Mouse (Mus musculus): ENCODE measurements around the gene Samd4b. TPM values are rescaled to one million over a fixed set of nuclear protein-coding genes. Genes with fewer than 3 reads are reported as not detected.

Samd4b gene
- polyA plus RNA-seq, 1 experiment from 2014 or later, result 25.2 TPM

DNA sequence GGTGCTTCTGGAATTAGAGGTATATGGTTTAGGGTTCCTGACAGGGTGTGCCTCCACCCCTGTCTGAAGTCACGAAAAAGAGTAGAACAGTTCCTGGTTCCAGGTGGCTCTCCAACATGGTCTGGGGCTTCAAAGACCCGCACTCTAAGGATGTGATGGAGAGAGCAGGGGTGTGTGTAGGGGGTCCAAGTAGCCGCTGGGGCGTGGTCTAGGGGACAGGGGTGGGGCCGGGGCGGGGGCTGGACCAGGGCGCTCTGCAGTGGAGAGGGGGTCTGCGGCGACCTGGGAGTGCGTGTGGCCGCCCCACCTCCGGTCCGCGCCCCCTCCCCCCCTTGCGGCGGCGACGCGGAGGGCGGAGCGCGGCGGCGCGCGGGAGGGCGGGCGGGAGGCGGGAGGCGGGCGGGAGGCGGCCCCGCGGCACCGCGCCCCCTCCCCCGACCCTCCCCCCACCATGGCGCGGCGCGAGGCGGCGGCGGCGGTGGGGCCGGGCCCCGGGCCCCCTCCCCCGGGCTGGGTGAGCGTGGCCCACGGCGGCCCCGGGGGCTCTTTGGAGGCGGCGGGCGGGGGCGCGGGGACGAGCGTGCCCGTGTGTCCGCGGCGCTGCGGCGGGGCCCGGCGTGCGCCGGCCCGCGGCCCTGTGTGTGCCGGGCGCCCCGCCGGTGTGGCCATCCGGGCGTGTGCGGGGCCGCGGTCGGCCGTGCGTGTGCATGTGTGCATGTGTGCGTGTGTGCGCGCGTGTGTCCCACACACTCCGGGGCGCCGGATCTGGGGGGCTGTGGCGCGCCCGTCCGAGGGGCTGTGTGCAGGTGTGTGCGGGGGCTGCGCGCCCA, 146.2 kb downstream of the Samd4b start, which contains the start of gene Lrfn1:
Lrfn1 (plus strand) TSS at position 450 of the 830 bp plus-strand sequence.
- under 1% methylated on average over 36 of the region's 97 CpGs for WGBS

DNA sequence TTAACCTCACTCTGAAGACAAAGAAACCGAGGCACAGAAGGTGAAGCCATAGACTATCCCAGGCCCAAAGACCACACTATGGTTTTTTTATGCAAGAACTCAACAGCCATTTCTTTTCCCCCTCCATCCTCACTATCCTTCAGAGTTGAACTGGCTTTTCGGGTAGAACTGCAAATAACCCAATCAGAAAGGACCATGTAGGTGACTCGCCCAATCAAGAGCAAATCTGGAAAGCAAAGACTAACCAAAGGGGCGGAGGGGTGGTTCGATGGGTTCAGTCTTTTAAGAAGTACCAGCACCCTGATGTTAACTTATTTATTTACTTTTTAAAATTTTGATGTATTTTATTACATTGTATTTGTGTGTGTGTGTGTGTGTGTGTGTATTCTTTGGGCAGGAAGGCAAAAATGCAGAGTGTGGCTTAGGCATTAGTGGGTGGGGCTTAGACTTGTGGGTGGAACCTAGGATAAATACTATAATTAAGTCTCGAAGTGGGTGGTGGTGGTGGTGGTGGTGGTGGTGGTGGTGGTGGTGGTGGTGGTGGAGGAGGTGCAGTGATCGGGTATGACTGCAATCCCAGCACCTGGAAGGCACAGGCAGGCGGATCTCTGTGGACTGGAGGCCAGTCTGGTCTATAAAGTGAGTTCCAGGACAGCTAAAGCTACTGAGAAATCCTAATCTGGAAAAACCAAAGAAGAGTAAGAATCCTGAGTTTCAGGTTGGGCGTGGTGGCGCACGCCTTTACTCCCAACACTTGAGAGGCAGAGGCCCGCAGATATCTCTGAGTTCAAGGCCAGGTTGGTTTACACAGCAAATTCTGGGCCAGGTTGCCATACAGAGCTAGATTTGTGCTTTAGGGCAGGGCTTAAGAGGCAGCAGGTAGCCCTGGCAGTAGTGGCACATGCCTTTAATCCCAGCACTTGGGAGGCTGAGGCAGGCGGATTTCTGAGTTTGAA, 149.8 kb downstream of the Samd4b start:
- no peak overlapping the region for H3K9ac ChIP-seq (ENCODE audit: low read length)
- H3K4me3 ChIP-seq (ENCODE audit: control insufficient read depth in 1 of 2, insufficient read depth in 1 of 2, low read depth in 1 of 2, low read length in 2 of 2), result no peak overlapping the region
- H3K27me3 ChIP-seq (ENCODE audit: control insufficient read depth, insufficient read depth, low read length), result peaks cover 3% of the 10 kb centered on the region; the same call in 1 of the 2 replicates
- 74% methylated on average over 13 of the region's 13 CpGs for WGBS
- no peak overlapping the region for H3K27ac ChIP-seq (replicated peaks in 1 of 2; ENCODE audit: control insufficient read depth in 1 of 2, insufficient read depth in 1 of 2, low read depth in 2 of 2, low read length in 2 of 2)
- peaks cover 4 to 6% of the 10 kb centered on the region in 2 experiments; a peak in 3 of 4 replicates for H3K4me1 ChIP-seq (ENCODE audit: control insufficient read depth in 2 of 2, insufficient read depth in 2 of 2, low read length in 2 of 2)
- no peak overlapping the region for H3K4me2 ChIP-seq (ENCODE audit: low read length)
- no peak for ATAC-seq (ENCODE audit: insufficient number of reproducible peaks, insufficient read depth, low FRiP score, low read depth)
- H3K9me3 ChIP-seq (ENCODE audit: control insufficient read depth, low read length), result no peaks in the 10 kb centered on the region
- no peaks in the 10 kb centered on the region for H3K36me3 ChIP-seq (ENCODE audit: control insufficient read depth, insufficient read depth, low read length)

More for the DNA sequence above, 146.2 kb downstream of the Samd4b start, which contains the start of gene Lrfn1:
- H3K9me3 ChIP-seq (ENCODE audit: control insufficient read depth, low read length), result no peaks in the 10 kb centered on the region
- peaks cover 4 to 6% of the 10 kb centered on the region in 2 experiments; a peak in 3 of 4 replicates for H3K4me1 ChIP-seq (ENCODE audit: control insufficient read depth in 2 of 2, insufficient read depth in 2 of 2, low read length in 2 of 2)
- no peaks in the 10 kb centered on the region for H3K27me3 ChIP-seq (ENCODE audit: control insufficient read depth, insufficient read depth, low read length)
- H3K36me3 ChIP-seq (ENCODE audit: control insufficient read depth, insufficient read depth, low read length), result no peaks in the 10 kb centered on the region
- H3K4me2 ChIP-seq (ENCODE audit: low read length), result peak within 1 kb of the TSS; percentile 99
- peak within 1 kb of the TSS; percentile 74 to 80 for H3K4me3 ChIP-seq (ENCODE audit: control insufficient read depth in 1 of 2, insufficient read depth in 1 of 2, low read depth in 1 of 2, low read length in 2 of 2)
- H3K9ac ChIP-seq (ENCODE audit: low read length), result peak within 1 kb of the TSS; percentile 83
- ATAC-seq (ENCODE audit: insufficient number of reproducible peaks, insufficient read depth, low FRiP score, low read depth), result peak; percentile 45; the same call in 1 of the 2 replicates
- no peak within 1 kb of the TSS for H3K27ac ChIP-seq (replicated peaks in 1 of 2; ENCODE audit: control insufficient read depth in 1 of 2, insufficient read depth in 1 of 2, low read depth in 2 of 2, low read length in 2 of 2)

DNA sequence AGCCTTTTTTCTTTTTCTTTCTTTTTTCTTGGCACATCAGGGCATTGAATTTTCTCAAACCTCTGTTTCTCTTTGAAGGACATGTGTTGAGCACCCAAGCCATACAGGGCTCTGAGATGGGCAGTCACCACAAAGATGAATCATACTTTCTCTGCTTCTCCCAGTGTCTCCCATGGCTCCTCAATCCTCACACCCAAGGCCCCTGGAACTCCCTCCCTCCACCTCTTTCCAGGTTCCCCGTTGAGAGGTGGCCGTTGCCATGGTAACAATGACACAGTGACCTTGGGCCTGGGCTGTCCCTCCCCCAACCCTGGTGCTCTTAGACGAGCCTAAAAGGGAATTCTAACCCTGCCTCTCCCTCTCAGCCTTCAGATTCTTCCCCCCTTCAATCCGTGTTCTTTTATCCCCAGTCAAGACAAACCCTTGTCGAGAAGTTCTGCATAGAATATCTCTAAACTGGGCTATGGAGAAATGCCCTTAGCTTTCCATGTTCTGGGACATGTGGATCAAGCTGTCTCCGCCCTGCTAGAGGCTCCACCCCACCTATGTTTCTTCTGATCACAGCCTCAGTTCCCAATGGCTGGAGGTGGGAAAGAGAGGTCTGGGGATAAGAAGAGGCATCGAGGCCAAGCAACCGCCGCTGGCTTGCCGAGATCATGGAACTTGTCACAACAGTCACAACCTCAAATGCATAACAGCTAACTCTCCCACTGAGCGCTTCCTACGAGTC, 150.7 kb downstream of the Samd4b start:
- no peaks in the 10 kb centered on the region for H3K9me3 ChIP-seq (ENCODE audit: control insufficient read depth, low read length)
- H3K36me3 ChIP-seq (ENCODE audit: control insufficient read depth, insufficient read depth, low read length), result no peaks in the 10 kb centered on the region
- WGBS, result 22% methylated on average over 12 of the region's 12 CpGs
- H3K4me2 ChIP-seq (ENCODE audit: low read length), result no peak overlapping the region
- H3K27me3 ChIP-seq (ENCODE audit: control insufficient read depth, insufficient read depth, low read length), result peaks cover 3% of the 10 kb centered on the region; the same call in 1 of the 2 replicates
- peaks cover 0 to 6% of the 10 kb centered on the region in 2 experiments; a peak in 2 of 4 replicates for H3K4me1 ChIP-seq (ENCODE audit: control insufficient read depth in 2 of 2, insufficient read depth in 2 of 2, low read length in 2 of 2)
- no peak overlapping the region for H3K9ac ChIP-seq (ENCODE audit: low read length)
- no peak overlapping the region for H3K4me3 ChIP-seq (ENCODE audit: control insufficient read depth in 1 of 2, insufficient read depth in 1 of 2, low read depth in 1 of 2, low read length in 2 of 2)
- no peak overlapping the region for H3K27ac ChIP-seq (replicated peaks in 1 of 2; ENCODE audit: control insufficient read depth in 1 of 2, insufficient read depth in 1 of 2, low read depth in 2 of 2, low read length in 2 of 2)
- no peak for ATAC-seq (ENCODE audit: insufficient number of reproducible peaks, insufficient read depth, low FRiP score, low read depth)

DNA sequence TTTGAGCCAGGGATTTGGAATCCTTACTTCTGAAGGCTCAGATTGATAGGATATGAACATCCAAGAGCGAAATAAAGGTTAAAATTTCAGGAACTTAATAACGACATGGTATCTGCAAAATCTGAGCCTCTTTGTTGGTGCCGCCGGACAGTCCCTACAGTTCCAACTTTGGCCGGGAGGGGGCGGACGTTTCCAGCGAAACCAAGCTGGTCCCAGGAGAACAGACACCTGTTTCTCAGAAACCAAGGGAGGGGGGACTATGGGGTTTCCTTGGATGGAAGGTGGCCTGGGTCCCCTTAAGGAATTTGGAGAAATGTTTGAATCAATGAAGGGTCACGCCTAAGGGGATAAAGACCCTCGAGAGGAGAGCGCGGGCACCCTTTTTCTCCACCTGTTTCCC, 151.5 kb downstream of the Samd4b start:
- peaks cover 0 to 6% of the 10 kb centered on the region in 2 experiments; a peak in 2 of 4 replicates for H3K4me1 ChIP-seq (ENCODE audit: control insufficient read depth in 2 of 2, insufficient read depth in 2 of 2, low read length in 2 of 2)
- peaks cover 3% of the 10 kb centered on the region; the same call in 1 of the 2 replicates for H3K27me3 ChIP-seq (ENCODE audit: control insufficient read depth, insufficient read depth, low read length)
- H3K27ac ChIP-seq (replicated peaks in 1 of 2; ENCODE audit: control insufficient read depth in 1 of 2, insufficient read depth in 1 of 2, low read depth in 2 of 2, low read length in 2 of 2), result no peak overlapping the region
- H3K4me2 ChIP-seq (ENCODE audit: low read length), result no peak overlapping the region
- WGBS, result 9% methylated on average over 12 of the region's 12 CpGs
- ATAC-seq (ENCODE audit: insufficient number of reproducible peaks, insufficient read depth, low FRiP score, low read depth), result no peak
- no peaks in the 10 kb centered on the region for H3K36me3 ChIP-seq (ENCODE audit: control insufficient read depth, insufficient read depth, low read length)
- no peak overlapping the region for H3K9ac ChIP-seq (ENCODE audit: low read length)
- no peak overlapping the region for H3K4me3 ChIP-seq (ENCODE audit: control insufficient read depth in 1 of 2, insufficient read depth in 1 of 2, low read depth in 1 of 2, low read length in 2 of 2)
- no peaks in the 10 kb centered on the region for H3K9me3 ChIP-seq (ENCODE audit: control insufficient read depth, low read length)

DNA sequence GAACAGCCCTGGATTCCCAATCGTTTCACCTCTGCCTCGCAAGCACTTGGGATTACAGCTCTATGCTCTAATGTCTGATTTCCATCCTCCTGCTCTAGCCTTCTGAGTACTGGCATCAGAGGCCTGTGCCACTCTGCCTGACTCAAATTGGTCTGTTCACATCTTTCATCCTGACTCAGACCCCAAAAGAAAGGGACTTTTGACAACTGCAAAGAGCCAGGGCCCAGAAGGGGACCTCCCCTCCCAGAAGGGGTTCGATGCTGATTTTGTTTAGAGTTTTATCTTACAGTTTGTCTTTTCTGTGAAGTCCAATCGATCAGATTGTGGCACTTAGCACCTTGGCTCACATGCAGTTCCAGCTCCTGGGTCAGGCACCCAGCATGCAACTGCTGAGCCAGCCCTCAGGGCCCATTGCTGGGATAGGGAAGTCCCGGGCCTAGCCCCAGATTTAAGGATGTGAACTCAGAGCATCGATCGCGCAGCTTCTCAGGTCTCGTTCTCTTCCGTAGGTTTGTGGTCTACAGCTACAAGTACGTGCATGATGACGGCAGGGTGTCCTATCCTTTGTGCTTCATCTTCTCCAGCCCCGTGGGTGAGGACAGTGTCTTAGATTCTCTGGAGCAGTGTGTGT, 153.5 kb downstream of the Samd4b start:
- H3K27ac ChIP-seq (replicated peaks in 1 of 2; ENCODE audit: control insufficient read depth in 1 of 2, insufficient read depth in 1 of 2, low read depth in 2 of 2, low read length in 2 of 2), result no peak overlapping the region
- WGBS, result 77% methylated on average over 13 of the region's 13 CpGs
- H3K4me2 ChIP-seq (ENCODE audit: low read length), result no peak overlapping the region
- no peaks in the 10 kb centered on the region for H3K36me3 ChIP-seq (ENCODE audit: control insufficient read depth, insufficient read depth, low read length)
- ATAC-seq (ENCODE audit: insufficient number of reproducible peaks, insufficient read depth, low FRiP score, low read depth), result no peak
- no peak overlapping the region for H3K4me3 ChIP-seq (ENCODE audit: control insufficient read depth in 1 of 2, insufficient read depth in 1 of 2, low read depth in 1 of 2, low read length in 2 of 2)
- peaks cover 3% of the 10 kb centered on the region; the same call in 1 of the 2 replicates for H3K27me3 ChIP-seq (ENCODE audit: control insufficient read depth, insufficient read depth, low read length)
- no peak overlapping the region for H3K9ac ChIP-seq (ENCODE audit: low read length)
- no peaks in the 10 kb centered on the region for H3K9me3 ChIP-seq (ENCODE audit: control insufficient read depth, low read length)
- H3K4me1 ChIP-seq (ENCODE audit: control insufficient read depth in 2 of 2, insufficient read depth in 2 of 2, low read length in 2 of 2), result peaks cover 0 to 6% of the 10 kb centered on the region in 2 experiments; a peak in 2 of 4 replicates

DNA sequence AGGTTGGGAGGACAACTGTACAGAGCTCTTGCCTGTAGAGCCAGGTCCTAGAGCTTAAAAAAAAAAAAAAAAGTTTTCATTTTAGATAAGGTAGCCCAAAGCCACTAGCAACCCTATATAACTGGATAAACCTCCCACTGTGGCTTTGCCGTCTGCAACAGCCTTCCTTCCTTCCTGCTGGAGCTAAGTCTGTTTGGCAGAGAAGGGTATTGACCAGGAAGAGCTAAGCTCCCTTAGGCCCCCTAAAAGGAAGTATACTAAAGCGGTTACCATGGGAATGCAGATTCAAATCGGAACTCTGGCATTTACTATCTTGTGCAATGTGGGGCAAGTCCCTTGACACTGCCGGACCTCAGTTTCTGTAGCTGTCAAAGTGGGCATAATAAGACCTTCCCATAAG, 155.3 kb downstream of the Samd4b start:
- 38% methylated on average over 4 of the region's 4 CpGs for WGBS
- no peak overlapping the region for H3K4me2 ChIP-seq (ENCODE audit: low read length)
- H3K4me3 ChIP-seq (ENCODE audit: control insufficient read depth in 1 of 2, insufficient read depth in 1 of 2, low read depth in 1 of 2, low read length in 2 of 2), result no peak overlapping the region
- no peak overlapping the region for H3K9ac ChIP-seq (ENCODE audit: low read length)
- H3K27ac ChIP-seq (replicated peaks in 1 of 2; ENCODE audit: control insufficient read depth in 1 of 2, insufficient read depth in 1 of 2, low read depth in 2 of 2, low read length in 2 of 2), result no peak overlapping the region
- no peaks in the 10 kb centered on the region for H3K36me3 ChIP-seq (ENCODE audit: control insufficient read depth, insufficient read depth, low read length)
- H3K4me1 ChIP-seq (ENCODE audit: control insufficient read depth in 2 of 2, insufficient read depth in 2 of 2, low read length in 2 of 2), result peaks cover 0 to 6% of the 10 kb centered on the region in 2 experiments; a peak in 2 of 4 replicates
- ATAC-seq (ENCODE audit: insufficient number of reproducible peaks, insufficient read depth, low FRiP score, low read depth), result peak; percentile 26; the same call in 1 of the 2 replicates
- peaks cover 3% of the 10 kb centered on the region; the same call in 1 of the 2 replicates for H3K27me3 ChIP-seq (ENCODE audit: control insufficient read depth, insufficient read depth, low read length)
- no peaks in the 10 kb centered on the region for H3K9me3 ChIP-seq (ENCODE audit: control insufficient read depth, low read length)
